Mouse (Mus musculus): Measurements from ENCODE around the gene Rfx8.

Rfx8 gene

GRCm38 (mm10) chr1:39720632-39721350 is at the start of gene Rfx8:
Gene Rfx8 (minus strand): TSS chr1:39720997.
- no peak for DNase-seq

GRCm38 (mm10) chr1:39770436-39770835 is 49.6 kb upstream of the Rfx8 start:
- DNase-seq: no peak

GRCm38 (mm10) chr1:39768017-39768416 is 47.2 kb upstream of the Rfx8 start:
- DNase-seq: no peak

- no peak for DNase-seq
These were observed 45.2 kb upstream of the Rfx8 start for GRCm38 (mm10) chr1:39765854-39766493.

- peak; percentile 81 for DNase-seq
These were observed 41.2 kb upstream of the Rfx8 start for GRCm38 (mm10) chr1:39762025-39762370.

GRCm38 (mm10) chr1:39761211-39762024 is 40.6 kb upstream of the Rfx8 start:
- peak; percentile 60 for DNase-seq

GRCm38 (mm10) chr1:39760181-39760715 is 39.5 kb upstream of the Rfx8 start:
- no peak for DNase-seq

- DNase-seq: peak; percentile 27
These were observed 38.7 kb upstream of the Rfx8 start for GRCm38 (mm10) chr1:39759231-39760175.

- DNase-seq: peak; percentile 32
These were observed 37.4 kb upstream of the Rfx8 start for GRCm38 (mm10) chr1:39758244-39758643.

GRCm38 (mm10) chr1:39756952-39757351 is 36.2 kb upstream of the Rfx8 start:
- no peak for DNase-seq

- no peak for DNase-seq
These were observed 33.6 kb upstream of the Rfx8 start for GRCm38 (mm10) chr1:39754224-39754957.

- DNase-seq: no peak
These were observed 30.7 kb upstream of the Rfx8 start for GRCm38 (mm10) chr1:39751537-39751936.

GRCm38 (mm10) chr1:39749664-39750063 is 28.9 kb upstream of the Rfx8 start:
- DNase-seq: no peak

GRCm38 (mm10) chr1:39749214-39749613 is 28.4 kb upstream of the Rfx8 start:
- no peak for DNase-seq

GRCm38 (mm10) chr1:39748666-39749065 is 27.9 kb upstream of the Rfx8 start:
- DNase-seq: no peak

- no peak for DNase-seq
These were observed 25.7 kb upstream of the Rfx8 start for GRCm38 (mm10) chr1:39746464-39746863.

- no peak for DNase-seq
These were observed 20.2 kb upstream of the Rfx8 start for GRCm38 (mm10) chr1:39740948-39741347.

GRCm38 (mm10) chr1:39740002-39740401 is 19.2 kb upstream of the Rfx8 start:
- no peak for DNase-seq

GRCm38 (mm10) chr1:39735927-39736604 is 15.3 kb upstream of the Rfx8 start:
- DNase-seq: peak; percentile 67

GRCm38 (mm10) chr1:39735493-39735892 is 14.7 kb upstream of the Rfx8 start:
- no peak for DNase-seq

GRCm38 (mm10) chr1:39734881-39735280 is 14.1 kb upstream of the Rfx8 start:
- DNase-seq: no peak
